Mouse (Mus musculus) midbrain, postnatal 0 days (tissue): ENCODE results near the gene Rapgef5. TPM values are rescaled to one million over a fixed set of nuclear protein-coding genes. Genes with fewer than 3 reads are reported as not detected.

Experiments
- ATAC-seq: fragments of 200-750 bp; cut with Nextera tagmentation; 2 replicates; pipeline ENCODE4 v1.8.0; 2017; ENCODE audit warnings: moderate number of reproducible peaks, mild to moderate bottlenecking, moderate TSS enrichment, moderate library complexity; ENCODE audit not compliant: low FRiP score
- DNase-seq: peaks from one replicate; pipeline ENCODE4 v3.0.0-alpha.2; 2015; ENCODE audit warnings: low spot score
- H3K27ac ChIP-seq: fragments of 300-500 bp; sonication (generic); 2 replicates; pipeline ENCODE4 v1.5.1; 2014; ENCODE audit warnings: low read depth, mild to moderate bottlenecking, low read length, mixed read lengths
- H3K27me3 ChIP-seq: fragments of 300-500 bp; sonication (generic); 2 replicates; pipeline ENCODE4 v1.6.1; 2014; ENCODE audit warnings: low read length, control low read depth, mixed read lengths; ENCODE audit not compliant: insufficient read depth
- H3K36me3 ChIP-seq: fragments of 300-500 bp; sonication (generic); 2 replicates; pipeline ENCODE4 v1.6.1; 2014; ENCODE audit warnings: low read length, control low read depth, mixed read lengths; ENCODE audit not compliant: insufficient read depth
- H3K4me1 ChIP-seq: fragments of 300-500 bp; sonication (generic); 2 replicates; pipeline ENCODE4 v1.6.1; 2014; ENCODE audit warnings: mild to moderate bottlenecking, control low read depth, antibody characterized with exemption, low read length, mixed read lengths; ENCODE audit not compliant: insufficient read depth
- H3K4me2 ChIP-seq: fragments of 300-500 bp; sonication (generic); 2 replicates; pipeline ENCODE4 v1.6.1; 2014; ENCODE audit warnings: low read depth, mild to moderate bottlenecking, low read length, mixed read lengths; ENCODE audit not compliant: poor library complexity, severe bottlenecking
- H3K4me3 ChIP-seq: fragments of 300-500 bp; sonication (generic); 2 replicates; pipeline ENCODE4 v1.5.1; 2014; ENCODE audit warnings: low read depth, mild to moderate bottlenecking, low read length, moderate library complexity
- H3K9ac ChIP-seq: fragments of 300-500 bp; sonication (generic); replicated peaks from 2 replicates; pipeline ENCODE4 v1.6.1; 2014; ENCODE audit warnings: mild to moderate bottlenecking, low read length, moderate library complexity, mixed read lengths; ENCODE audit not compliant: poor library complexity, severe bottlenecking
- H3K9me3 ChIP-seq: fragments of 300-500 bp; sonication (generic); 2 replicates; pipeline ENCODE4 v1.6.1; 2016; ENCODE audit warnings: low read length, control low read depth
- CTCF ChIP-seq: IDR thresholded peaks from 2 replicates; pipeline ENCODE4 v1.5.1; 2016; ENCODE audit warnings: antibody characterized with exemption, mild to moderate bottlenecking
- WGBS: fragments of 180-500 bp; shearing (Covaris S2); extraction: QIAGEN DNeasy Blood & Tissue Kit; methylation state at CpG from one replicate; pipeline ENCODE4 v1.1.7; 2014; 5-methylcytosine and 5-hydroxymethylcytosine counted together
- polyA plus RNA-seq: library from polyadenylated mRNA; unstranded; fragments of >200 nt; fragmentation: Nextera tagmentation; extraction: Ambion mirVana; gene quantifications from 2 replicates; pipeline ENCODE4 v1.2.1, GENCODE M21; 2015
- total RNA-seq: library from RNA; depleted of rRNA; stranded (reverse); fragments of >200 nt; gene quantifications from 2 replicates; pipeline ENCODE4 v1.2.3, GENCODE M21; 2014

Rapgef5 gene
- total and polyA plus RNA-seq, 2 experiments from 2014 or later: 25.9 to 54.3 TPM

DNA sequence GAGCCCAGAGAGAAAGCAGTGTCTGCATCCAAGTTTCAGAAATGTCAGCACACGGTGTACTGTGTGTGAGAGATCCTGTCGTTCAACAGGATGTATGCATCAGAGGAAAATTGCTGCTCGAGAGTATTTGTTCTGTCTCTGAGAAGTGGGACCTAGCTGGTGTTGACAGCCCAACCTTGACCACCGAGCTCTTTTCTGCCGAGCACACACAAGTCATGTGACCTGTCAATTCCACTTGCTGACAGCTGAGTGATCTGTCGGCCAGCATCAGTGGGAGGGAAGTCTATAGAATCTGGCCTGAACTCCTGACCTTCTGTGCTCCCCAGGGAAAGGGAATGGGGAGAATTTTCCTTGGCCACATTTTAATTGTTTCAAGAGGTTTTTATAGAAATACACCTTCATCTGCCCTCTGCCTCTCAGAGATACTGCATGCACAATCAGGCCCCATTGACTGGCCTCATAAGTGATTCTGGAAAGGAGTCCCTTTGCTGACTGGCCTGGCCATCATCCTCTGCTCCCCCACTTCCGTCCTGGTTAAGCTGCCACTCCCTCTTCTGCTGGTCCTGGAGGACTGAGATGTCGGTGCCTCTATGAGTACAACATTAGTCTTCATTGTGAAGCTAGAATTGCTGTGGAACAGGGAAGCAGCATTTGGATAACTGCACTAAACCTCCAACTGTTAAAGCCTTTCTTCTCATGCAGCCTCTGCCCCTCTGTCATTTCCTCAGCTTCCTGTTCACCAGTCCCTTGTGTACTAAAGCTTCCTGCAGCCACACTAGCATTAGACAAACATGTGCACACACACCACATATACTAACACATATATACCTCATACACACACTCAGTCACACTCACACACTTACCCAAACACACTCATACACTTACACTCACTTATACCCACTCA lies 228.6 kb downstream of the Rapgef5 start:
- TF ChIP-seq CTCF: no peak
- Histone ChIP-seq H3K36me3 (peaks cover 18% of the 10 kb centered on the region), H3K4me1 (no peaks in the 10 kb centered on the region), H3K4me2 (no peak overlapping the region), H3K9me3 (no peaks in the 10 kb centered on the region), H3K9ac (no peak overlapping the region), H3K4me3 (no peak overlapping the region), H3K27me3 (no peaks in the 10 kb centered on the region), H3K27ac (no peak overlapping the region)
- DNase-seq (no peak), ATAC-seq (no peak)
- 25% methylated on average over 8 of the region's 8 CpGs for WGBS

DNA sequence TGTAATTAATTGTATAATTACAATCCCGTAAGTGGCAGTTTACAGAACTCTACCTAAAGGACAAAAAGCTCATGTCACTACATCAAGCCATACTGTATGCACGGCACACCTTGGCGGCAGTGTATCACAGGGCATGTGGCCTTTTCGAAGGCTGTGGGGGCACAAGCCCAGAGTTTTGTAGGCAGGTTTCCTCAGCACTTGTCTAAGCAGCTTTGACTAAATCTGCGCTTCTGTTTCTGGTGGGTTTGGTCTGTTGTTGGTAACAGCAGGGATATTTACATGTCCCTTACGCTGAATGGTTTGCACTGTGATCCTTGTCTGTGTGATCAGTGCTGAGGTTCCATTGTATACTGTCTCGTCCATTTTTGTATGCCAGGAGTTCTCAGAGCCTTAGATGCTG lies 230.3 kb downstream of the Rapgef5 start:
- Histone ChIP-seq H3K4me2 (no peak overlapping the region), H3K4me3 (no peak overlapping the region), H3K9me3 (no peaks in the 10 kb centered on the region), H3K4me1 (no peaks in the 10 kb centered on the region), H3K9ac (no peak overlapping the region), H3K27me3 (no peaks in the 10 kb centered on the region), H3K27ac (no peak overlapping the region), H3K36me3 (peaks cover 12% of the 10 kb centered on the region)
- 91% methylated on average over 7 of the region's 7 CpGs for WGBS
- no peak for DNase-seq
- TF ChIP-seq CTCF: no peak
- ATAC-seq: no peak

DNA sequence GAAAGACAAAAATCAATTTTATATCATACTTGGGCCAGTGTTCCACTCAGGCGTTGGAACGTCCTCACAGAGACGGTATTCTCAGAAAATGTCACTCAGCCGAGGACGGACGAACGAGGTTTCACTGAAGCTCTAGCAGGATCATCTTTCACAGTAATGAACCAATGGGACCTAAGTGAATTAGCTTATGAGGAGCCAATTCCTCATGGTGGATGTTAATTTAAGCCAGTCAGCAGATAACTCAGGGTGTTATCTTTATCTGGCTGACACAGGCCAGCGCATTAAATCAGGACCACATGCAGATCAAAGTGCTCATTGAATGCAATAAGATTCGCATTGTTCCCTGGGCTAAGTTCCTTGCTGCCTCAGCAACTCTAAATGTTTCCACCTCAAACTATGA lies 234.8 kb downstream of the Rapgef5 start:
- Histone ChIP-seq H3K9ac (no peak overlapping the region), H3K4me1 (no peaks in the 10 kb centered on the region), H3K27me3 (no peaks in the 10 kb centered on the region), H3K27ac (peak overlapping the region; percentile 62), H3K4me3 (no peak overlapping the region), H3K9me3 (no peaks in the 10 kb centered on the region), H3K4me2 (0 out of 2 replicates have a peak overlapping the region, but pooled peaks have one; percentile 22), H3K36me3 (peaks cover 12% of the 10 kb centered on the region; the same call in 1 of the 2 replicates)
- no peak for TF ChIP-seq CTCF
- DNase-seq (peak; percentile 32), ATAC-seq (peak; percentile 62)
- WGBS: 18% methylated on average over 9 of the region's 9 CpGs

DNA sequence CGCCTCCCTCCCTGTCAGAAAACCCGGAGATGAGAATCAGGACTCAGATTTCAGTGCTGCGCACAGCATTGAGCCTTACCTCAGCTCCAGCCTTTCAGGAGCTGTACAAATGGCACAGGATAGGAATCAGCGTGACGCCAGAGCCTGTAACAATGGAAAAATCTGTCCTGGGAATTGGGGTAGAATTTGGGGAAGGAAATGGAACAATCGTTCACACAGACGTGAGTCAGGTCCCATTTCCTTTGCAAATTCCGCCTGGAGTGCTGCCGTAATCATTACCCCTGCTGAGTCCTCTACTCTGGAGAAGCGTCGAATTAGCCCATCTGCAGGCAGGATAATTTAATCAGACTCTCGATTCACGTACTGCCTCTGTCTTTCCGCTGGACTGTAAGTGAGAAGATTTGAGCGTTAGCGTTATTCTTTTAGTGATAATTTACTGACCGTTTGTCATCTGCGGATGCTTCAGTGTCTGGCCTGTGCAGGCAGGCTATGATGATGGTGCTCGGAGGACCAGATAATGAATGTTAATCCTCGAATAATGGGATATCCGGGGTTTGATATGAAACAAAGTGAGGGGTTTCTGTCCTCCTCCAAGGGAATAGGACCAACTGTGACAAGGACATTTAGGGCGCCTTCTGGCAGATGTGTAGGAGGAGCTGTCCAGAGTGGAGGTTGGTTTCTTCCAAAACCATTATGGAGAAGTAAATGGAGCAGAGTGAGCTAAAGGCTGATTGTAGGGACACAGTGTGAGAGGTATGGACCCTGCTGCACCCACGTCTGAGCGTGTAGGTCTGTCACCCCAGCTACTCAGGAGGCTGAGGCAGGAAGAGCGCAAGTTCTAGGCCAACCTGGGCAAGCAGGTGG lies 235.5 kb downstream of the Rapgef5 start:
- no peak for TF ChIP-seq CTCF
- Histone ChIP-seq H3K36me3 (peaks cover 16% of the 10 kb centered on the region), H3K4me2 (peak overlapping the region; percentile 22; the same call in 1 of the 2 replicates), H3K27ac (peak overlapping the region; percentile 62), H3K4me1 (no peaks in the 10 kb centered on the region), H3K9ac (no peak overlapping the region), H3K27me3 (no peaks in the 10 kb centered on the region), H3K9me3 (no peaks in the 10 kb centered on the region), H3K4me3 (no peak overlapping the region)
- whole genome bisulfite sequencing: 15% methylated on average over 25 of the region's 25 CpGs
- DNase-seq (peak; percentile 57), ATAC-seq (peak; percentile 47)

DNA sequence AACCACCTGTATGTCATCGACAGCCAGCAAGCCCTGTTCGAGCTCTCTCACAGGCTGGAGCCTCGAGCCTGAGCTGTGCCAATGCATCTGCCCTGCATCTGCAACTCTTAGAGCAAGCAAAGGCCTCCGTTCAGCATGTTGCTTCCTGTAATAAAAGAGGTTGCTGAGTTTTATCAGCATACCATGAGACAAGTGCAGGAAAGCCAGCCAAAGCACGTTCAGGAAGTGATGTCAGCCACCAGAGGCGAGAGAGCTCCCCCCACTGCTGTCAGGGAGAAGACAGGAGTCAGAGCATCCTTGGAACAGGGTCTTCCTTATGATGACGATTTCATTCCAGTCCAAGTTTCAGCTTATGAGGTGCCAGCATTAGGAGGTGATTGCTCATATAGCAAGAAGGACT lies 239.7 kb downstream of the Rapgef5 start:
- Histone ChIP-seq H3K9me3 (no peaks in the 10 kb centered on the region), H3K27me3 (no peaks in the 10 kb centered on the region), H3K36me3 (peaks cover 25% of the 10 kb centered on the region), H3K4me3 (no peak overlapping the region), H3K9ac (no peak overlapping the region), H3K4me2 (no peak overlapping the region), H3K27ac (no peak overlapping the region), H3K4me1 (no peaks in the 10 kb centered on the region)
- ATAC-seq: no peak
- TF ChIP-seq CTCF: peak; percentile 25
- DNase-seq: no peak
- 79% methylated on average over 7 of the region's 7 CpGs for WGBS
